Mouse (Mus musculus) embryonic facial prominence, embryonic 15.5 days (tissue): Measurements from ENCODE around the gene Rtl10. TPM values are rescaled to one million over a fixed set of nuclear protein-coding genes. Genes with fewer than 3 reads are reported as not detected.
"Not testable (repeated sequence)": the region's sequence is repeated elsewhere in the genome, so short reads cannot be mapped to it uniquely, and the experiment has no call there.

Source experiments
- ATAC-seq: fragments of 200-750 bp; cut with Nextera tagmentation; 2 replicates; pipeline ENCODE4 v1.8.0; 2017; ENCODE audit warnings: low read depth, moderate TSS enrichment; ENCODE audit not compliant: insufficient number of reproducible peaks, low FRiP score, low TSS enrichment
- H3K27ac ChIP-seq: fragments of 300-500 bp; sonication (generic); replicated peaks from 2 replicates; pipeline ENCODE4 v1.5.1; 2015; ENCODE audit warnings: mild to moderate bottlenecking, inconsistent platforms
- H3K27me3 ChIP-seq: fragments of 300-500 bp; sonication (generic); 2 replicates; pipeline ENCODE4 v1.6.1; 2015; ENCODE audit warnings: inconsistent platforms
- H3K36me3 ChIP-seq: fragments of 300-500 bp; sonication (generic); 2 replicates; pipeline ENCODE4 v1.6.1; 2015; ENCODE audit warnings: mild to moderate bottlenecking, inconsistent platforms
- H3K4me1 ChIP-seq: fragments of 300-500 bp; sonication (generic); 2 replicates; pipeline ENCODE4 v1.6.1; 2015; ENCODE audit warnings: inconsistent platforms
- H3K4me2 ChIP-seq: fragments of 300-500 bp; sonication (generic); replicated peaks from 2 replicates; pipeline ENCODE4 v1.6.1; 2015; ENCODE audit warnings: mild to moderate bottlenecking, inconsistent platforms
- H3K4me3 ChIP-seq: fragments of 300-500 bp; sonication (generic); replicated peaks from 2 replicates; pipeline ENCODE4 v1.5.1; 2015; ENCODE audit warnings: mild to moderate bottlenecking, inconsistent platforms
- H3K9ac ChIP-seq: fragments of 300-500 bp; sonication (generic); 2 replicates; pipeline ENCODE4 v1.6.1; 2015; ENCODE audit warnings: inconsistent platforms
- H3K9me3 ChIP-seq: fragments of 300-500 bp; sonication (generic); replicated peaks from 2 replicates; pipeline ENCODE4 v1.6.1; 2016; ENCODE audit warnings: inconsistent platforms
- WGBS: fragments of 180-500 bp; shearing (Covaris S2); methylation state at CpG from one replicate; pipeline ENCODE4 v1.1.7; 2015; 5-methylcytosine and 5-hydroxymethylcytosine counted together
- polyA plus RNA-seq: library from polyadenylated mRNA; unstranded; fragments of >200 nt; fragmentation: Nextera tagmentation; extraction: Ambion mirVana; gene quantifications from 2 replicates; pipeline ENCODE4 v1.2.1, GENCODE M21; 2015

Gene Rtl10
- polyA plus RNA-seq, 1 experiment from 2014 or later: 3.5 TPM

DNA sequence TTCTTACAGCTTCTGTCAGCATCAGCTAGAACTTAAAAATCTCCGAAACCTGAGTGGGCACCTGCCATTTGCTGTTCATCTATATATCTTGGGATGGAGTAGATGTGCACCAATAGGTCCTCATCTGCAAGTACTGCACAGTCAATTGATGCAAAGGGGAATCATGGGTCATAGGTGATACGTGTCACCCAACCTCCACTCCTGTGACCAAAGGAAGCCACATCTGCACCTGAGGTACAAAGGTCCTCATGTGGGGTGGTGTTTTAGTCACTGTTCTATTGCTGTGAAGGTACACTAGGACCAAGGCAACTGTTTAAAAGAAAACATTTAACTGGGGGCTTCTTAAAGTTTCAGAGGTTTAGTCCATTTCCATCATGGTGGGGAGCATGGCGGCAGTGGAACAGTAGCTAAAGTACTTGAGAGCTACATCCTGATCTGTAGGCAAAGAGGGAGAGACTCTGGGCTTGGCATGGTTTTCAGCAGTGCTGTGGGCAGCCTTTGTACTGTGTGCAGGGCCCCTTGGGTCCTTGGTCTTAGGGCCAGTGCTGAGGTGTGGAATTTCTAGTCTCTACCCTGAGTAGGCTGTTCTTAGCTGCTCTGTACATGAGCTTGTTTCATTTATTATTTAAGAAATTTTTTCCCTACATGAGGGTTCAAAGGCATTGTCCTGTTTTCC lies 8.0 kb downstream of the Rtl10 start:
- no peak overlapping the region for H3K9ac ChIP-seq
- H3K27me3 ChIP-seq: no peaks in the 10 kb centered on the region
- H3K9me3 ChIP-seq: no peaks in the 10 kb centered on the region
- no peak for ATAC-seq
- H3K4me1 ChIP-seq: peaks cover 8% of the 10 kb centered on the region
- H3K4me2 ChIP-seq: no peak overlapping the region
- H3K27ac ChIP-seq: no peak overlapping the region
- no peak overlapping the region for H3K4me3 ChIP-seq
- peaks cover 10% of the 10 kb centered on the region for H3K36me3 ChIP-seq
- 95% methylated on average over 3 of the region's 3 CpGs for WGBS

DNA sequence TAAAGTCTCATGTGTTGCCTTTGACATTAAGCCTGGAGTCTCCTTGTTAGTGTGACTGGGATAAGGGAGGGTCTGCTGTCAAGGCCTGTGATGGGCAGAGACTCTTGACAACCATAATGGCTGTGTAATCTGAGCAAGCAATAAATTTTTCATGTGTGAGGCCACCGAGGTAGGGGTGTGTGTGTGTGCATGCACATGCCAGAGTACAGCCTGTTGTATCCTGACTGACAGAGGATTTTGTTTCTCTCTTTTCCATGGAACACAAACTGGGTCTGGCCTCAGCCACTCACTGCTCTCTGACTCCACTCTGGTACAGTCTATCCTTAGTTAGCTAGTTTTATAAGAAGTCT lies 8.5 kb downstream of the Rtl10 start:
- ATAC-seq: no peak
- no peak overlapping the region for H3K27ac ChIP-seq
- no peak overlapping the region for H3K9ac ChIP-seq
- peaks cover 8% of the 10 kb centered on the region for H3K4me1 ChIP-seq
- H3K9me3 ChIP-seq: no peaks in the 10 kb centered on the region
- H3K4me3 ChIP-seq: no peak overlapping the region
- 14% methylated on average over 1 of the region's 1 CpGs for WGBS
- no peaks in the 10 kb centered on the region for H3K27me3 ChIP-seq
- H3K4me2 ChIP-seq: no peak overlapping the region
- peaks cover 6% of the 10 kb centered on the region; the same call in 1 of the 2 replicates for H3K36me3 ChIP-seq

DNA sequence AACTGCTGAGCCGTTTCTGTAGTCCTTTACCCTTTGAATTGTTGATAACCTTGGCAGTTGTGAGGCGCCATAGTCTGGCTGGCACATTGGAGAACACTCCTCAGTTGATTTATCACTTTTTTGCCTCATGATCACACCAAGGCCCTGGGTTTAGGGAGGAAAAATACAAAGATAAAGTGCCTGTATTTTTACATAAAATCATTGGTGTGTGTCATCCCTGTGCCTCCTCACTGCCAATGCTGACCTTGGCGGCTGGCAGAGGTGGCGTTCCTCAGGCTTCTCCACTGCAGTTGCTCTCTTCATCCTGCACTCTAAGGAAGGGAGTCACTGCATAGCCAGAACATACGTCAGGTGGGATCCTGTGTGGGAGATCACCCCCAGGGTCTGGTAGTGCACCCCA lies 13.0 kb downstream of the Rtl10 start:
- ATAC-seq: no peak
- Histone ChIP-seq H3K4me1 (peaks cover 11% of the 10 kb centered on the region), H3K27ac (no peak overlapping the region), H3K4me3 (no peak overlapping the region), H3K27me3 (no peaks in the 10 kb centered on the region), H3K9ac (no peak overlapping the region), H3K36me3 (0 out of 2 replicates have a peak, but pooled peaks cover 4% of the 10 kb centered on the region), H3K4me2 (no peak overlapping the region), H3K9me3 (no peaks in the 10 kb centered on the region)
- 83% methylated on average over 5 of the region's 5 CpGs for WGBS

DNA sequence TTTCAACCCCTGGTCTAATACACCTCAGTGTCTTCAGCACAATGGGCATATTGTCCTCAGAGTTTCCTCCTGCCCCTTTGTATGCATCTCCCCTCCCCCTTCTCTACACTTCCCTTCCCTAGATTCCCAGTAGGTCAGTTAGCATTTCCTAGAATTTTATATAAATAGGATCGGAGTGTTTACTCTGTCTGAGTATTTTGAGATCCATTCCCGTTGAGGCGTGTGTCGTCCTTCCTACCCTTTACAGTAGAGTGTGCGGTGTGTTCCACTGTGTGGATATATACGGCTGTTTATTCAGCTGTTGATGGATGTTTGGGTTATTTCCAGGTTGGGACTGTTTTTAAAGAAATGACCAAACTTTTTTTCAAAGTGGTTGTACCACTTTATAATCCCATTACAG lies 14.8 kb downstream of the Rtl10 start:
- ATAC-seq: no peak
- no peak overlapping the region for H3K4me2 ChIP-seq
- 0 out of 2 replicates have a peak, but pooled peaks cover 4% of the 10 kb centered on the region for H3K36me3 ChIP-seq
- no peaks in the 10 kb centered on the region for H3K9me3 ChIP-seq
- H3K9ac ChIP-seq: no peak overlapping the region
- H3K4me1 ChIP-seq: peaks cover 11% of the 10 kb centered on the region
- H3K27ac ChIP-seq: no peak overlapping the region
- 47% methylated on average over 6 of the region's 6 CpGs for WGBS
- no peaks in the 10 kb centered on the region for H3K27me3 ChIP-seq
- no peak overlapping the region for H3K4me3 ChIP-seq

DNA sequence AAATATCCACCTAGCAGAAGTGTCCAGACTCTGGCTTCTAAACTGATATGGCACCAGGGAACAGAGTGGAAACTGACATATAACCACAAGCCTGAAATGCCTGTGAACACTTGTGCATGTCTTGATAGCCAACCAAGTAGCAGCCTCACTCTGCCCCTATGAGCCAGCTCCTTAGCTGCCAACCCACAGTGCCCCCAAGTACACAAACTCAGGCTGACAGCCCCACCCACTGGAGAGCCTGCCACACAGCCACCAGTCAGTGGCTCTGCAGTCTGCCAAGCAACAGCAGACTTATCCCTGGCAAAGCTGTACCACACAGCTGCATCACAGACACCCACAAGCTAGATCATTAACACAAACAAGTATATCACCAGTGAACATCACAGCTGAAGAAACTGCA lies 19.4 kb downstream of the Rtl10 start:
- Histone ChIP-seq H3K36me3 (no peaks in the 10 kb centered on the region), H3K4me3 (no peak overlapping the region), H3K4me1 (peaks cover 3% of the 10 kb centered on the region; the same call in 1 of the 2 replicates), H3K9me3 (no peaks in the 10 kb centered on the region), H3K27me3 (no peaks in the 10 kb centered on the region), H3K27ac (no peak overlapping the region), H3K9ac (no peak overlapping the region), H3K4me2 (no peak overlapping the region)
- no peak for ATAC-seq

DNA sequence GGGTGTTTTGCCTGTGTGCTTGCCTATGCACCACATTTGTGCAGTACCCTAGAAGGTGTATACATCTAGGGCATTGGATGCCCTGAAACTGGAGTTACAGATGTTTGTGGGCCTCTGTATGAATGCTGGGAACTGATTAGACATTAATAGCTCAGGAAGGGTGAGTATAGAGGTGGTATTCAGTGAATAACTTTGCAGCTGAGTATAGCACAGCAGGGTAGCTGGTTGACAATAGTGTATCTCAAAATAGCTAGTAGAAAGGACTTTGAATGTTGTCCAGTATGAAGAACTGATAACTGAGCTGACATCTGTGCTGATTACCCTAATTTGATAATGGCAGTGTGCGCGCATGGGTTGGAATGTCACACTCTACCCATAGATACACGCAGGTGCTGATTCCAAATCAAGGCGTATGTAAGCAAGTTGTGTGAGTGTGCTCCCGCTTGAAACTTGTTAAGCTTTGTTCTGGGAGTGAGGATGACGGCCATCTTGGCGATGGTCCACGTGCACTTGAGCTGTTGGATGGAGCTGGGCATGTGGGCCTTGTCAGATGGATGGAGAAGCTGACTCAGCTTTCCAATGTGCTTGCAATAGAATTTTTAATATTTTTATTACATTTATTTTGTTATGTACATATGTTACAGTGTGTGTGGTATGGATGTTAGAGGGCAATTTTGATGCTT lies 25.0 kb downstream of the Rtl10 start:
- no peaks in the 10 kb centered on the region for H3K4me1 ChIP-seq
- H3K4me3 ChIP-seq: no peak overlapping the region
- no peak overlapping the region for H3K4me2 ChIP-seq
- 88% methylated on average over 8 of the region's 8 CpGs for WGBS
- no peaks in the 10 kb centered on the region for H3K36me3 ChIP-seq
- H3K27me3 ChIP-seq: no peaks in the 10 kb centered on the region
- H3K27ac ChIP-seq: no peak overlapping the region
- H3K9ac ChIP-seq: no peak overlapping the region
- H3K9me3 ChIP-seq: no peaks in the 10 kb centered on the region
- no peak for ATAC-seq

DNA sequence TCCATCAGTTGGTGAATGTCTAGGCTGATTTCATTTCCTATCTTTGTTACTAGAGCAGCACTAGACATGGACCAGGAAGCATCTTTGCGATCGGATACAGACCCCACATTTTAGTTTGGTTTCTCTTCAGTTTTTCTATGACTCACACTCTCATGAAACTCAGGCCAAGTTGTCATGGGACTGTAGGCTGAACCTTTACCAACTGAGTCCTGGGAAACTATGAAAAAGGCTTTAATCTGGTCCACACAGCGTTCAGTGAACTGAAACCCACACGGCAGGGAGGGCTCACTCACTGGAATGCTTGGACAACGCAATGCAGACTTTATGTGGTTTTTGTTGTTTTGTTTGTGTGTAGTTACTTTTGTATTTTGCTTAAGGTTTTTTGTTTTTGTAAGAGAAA lies 30.0 kb downstream of the Rtl10 start:
- Histone ChIP-seq H3K9me3 (no peaks in the 10 kb centered on the region), H3K4me2 (no peak overlapping the region), H3K4me3 (no peak overlapping the region), H3K9ac (no peak overlapping the region), H3K36me3 (no peaks in the 10 kb centered on the region), H3K27ac (no peak overlapping the region), H3K4me1 (no peaks in the 10 kb centered on the region), H3K27me3 (no peaks in the 10 kb centered on the region)
- 75% methylated on average over 5 of the region's 5 CpGs for WGBS
- no peak for ATAC-seq

DNA sequence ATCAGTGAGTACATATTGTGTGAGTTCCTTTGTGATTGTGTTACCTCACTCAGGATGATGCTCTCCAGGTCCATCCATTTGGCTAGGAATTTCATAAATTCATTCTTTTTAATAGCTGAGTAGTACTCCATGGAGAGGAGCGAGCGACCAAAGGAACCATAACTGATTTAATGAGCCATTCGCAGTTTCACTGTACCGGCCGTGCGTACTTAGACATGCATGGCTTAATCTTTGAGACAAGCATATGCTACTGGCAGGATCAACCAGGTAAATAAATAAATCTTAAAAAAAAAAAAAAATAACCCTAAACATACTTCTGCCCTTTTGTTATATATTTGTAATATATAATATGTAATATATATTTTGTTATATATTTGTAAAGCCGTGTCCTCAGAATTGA lies 34.4 kb downstream of the Rtl10 start:
- H3K9ac ChIP-seq, H3K4me1 ChIP-seq, H3K27me3 ChIP-seq, H3K4me3 ChIP-seq, H3K36me3 ChIP-seq, H3K27ac ChIP-seq, H3K4me2 ChIP-seq, H3K9me3 ChIP-seq: not testable (repeated sequence)
- WGBS: 90% methylated on average over 7 of the region's 7 CpGs
- ATAC-seq: peak; percentile 99

DNA sequence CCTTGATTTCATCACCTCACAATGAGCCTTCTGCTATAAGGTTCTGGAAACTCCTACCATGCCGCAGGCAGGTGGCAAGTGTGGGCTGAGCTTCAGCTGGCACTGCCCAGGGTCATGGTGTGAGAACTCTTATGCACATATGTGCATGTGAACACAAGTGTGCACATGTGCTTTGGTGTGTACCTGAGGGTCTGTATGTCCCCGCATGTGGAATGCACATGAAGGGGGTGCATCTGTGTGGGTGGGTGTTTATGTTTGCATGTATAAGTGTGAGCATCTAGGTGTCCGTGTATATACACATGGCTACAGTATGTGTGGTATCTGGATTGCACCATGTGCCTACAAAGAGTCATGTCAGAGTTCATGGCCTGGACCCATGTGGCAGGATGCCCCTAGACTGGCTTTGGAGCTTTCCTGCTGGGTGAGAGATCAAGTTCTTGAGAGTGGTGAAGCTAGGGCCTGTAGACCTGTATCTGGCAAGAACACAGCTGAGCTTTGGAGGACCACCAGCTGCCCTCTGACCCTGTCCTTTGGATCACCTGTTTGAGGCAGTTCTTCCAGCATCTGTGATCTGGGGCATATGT lies 38.8 kb downstream of the Rtl10 start:
- H3K4me3 ChIP-seq: no peak overlapping the region
- no peaks in the 10 kb centered on the region for H3K9me3 ChIP-seq
- peaks cover 8% of the 10 kb centered on the region for H3K4me1 ChIP-seq
- no peaks in the 10 kb centered on the region for H3K36me3 ChIP-seq
- H3K4me2 ChIP-seq: no peak overlapping the region
- H3K9ac ChIP-seq: no peak overlapping the region
- WGBS: 85% methylated on average over 3 of the region's 3 CpGs
- H3K27me3 ChIP-seq: no peaks in the 10 kb centered on the region
- no peak for ATAC-seq
- H3K27ac ChIP-seq: no peak overlapping the region

DNA sequence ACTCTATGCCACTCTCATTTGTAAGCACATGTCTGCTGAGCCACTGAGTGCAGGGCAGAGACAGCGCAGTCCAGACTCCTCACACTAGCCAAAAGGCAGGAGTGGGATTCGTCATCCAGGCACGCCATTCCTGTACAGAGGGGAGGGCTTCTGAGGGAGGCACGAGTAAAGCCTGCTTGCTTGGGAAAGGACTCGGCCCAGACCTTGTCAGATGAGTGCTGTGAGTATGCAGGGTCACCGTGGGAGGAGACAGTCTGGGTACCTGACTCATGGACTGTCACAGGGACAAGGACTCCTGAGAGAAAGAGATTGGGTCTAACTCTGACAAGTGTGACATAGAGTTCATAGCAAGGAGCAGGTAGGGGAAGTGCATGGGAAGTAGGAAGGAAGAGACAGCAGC lies 40.6 kb downstream of the Rtl10 start:
- no peak overlapping the region for H3K27ac ChIP-seq
- no peak overlapping the region for H3K4me3 ChIP-seq
- no peak overlapping the region for H3K4me2 ChIP-seq
- no peaks in the 10 kb centered on the region for H3K9me3 ChIP-seq
- no peaks in the 10 kb centered on the region for H3K36me3 ChIP-seq
- H3K9ac ChIP-seq: no peak overlapping the region
- H3K4me1 ChIP-seq: peaks cover 11% of the 10 kb centered on the region
- 73% methylated on average over 6 of the region's 6 CpGs for WGBS
- no peaks in the 10 kb centered on the region for H3K27me3 ChIP-seq
- ATAC-seq: no peak

DNA sequence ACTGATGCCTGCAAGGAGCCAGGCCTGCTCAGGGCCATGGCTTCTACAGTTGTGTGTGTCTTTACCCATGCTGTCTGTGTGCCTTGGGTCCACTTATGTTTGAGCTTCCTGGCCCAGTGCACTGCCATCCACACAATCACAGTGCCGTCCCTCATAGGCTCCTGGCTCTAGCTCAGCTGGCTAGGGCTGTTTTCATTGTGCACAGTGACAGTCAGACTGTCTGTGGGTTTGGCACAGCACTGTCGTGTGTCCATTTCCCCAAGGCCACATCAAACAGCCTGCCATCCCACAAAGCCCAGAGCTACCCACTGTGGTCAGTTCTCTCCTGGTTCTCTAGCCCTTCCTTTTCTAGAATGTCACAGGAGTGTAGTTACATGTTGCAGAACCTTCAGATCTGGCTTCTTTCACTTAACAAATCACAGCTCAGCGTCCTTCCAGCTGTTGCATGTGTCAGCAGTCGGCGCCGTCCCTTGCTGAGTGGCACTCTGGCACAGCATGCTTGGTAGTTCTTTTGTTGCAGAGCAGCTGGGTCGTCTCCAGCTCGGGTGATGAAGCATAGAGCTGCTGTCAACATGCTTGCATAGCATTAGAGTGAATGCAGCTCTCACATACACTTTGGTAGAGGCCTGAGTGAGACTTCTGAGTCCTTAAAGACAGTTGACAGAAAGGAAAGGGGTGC lies 44.6 kb downstream of the Rtl10 start:
- Histone ChIP-seq H3K4me3 (no peak overlapping the region), H3K9ac (no peak overlapping the region), H3K27me3 (no peaks in the 10 kb centered on the region), H3K36me3 (no peaks in the 10 kb centered on the region), H3K27ac (no peak overlapping the region), H3K4me1 (peaks cover 23% of the 10 kb centered on the region), H3K9me3 (no peaks in the 10 kb centered on the region), H3K4me2 (no peak overlapping the region)
- WGBS: 57% methylated on average over 8 of the region's 8 CpGs
- ATAC-seq: peak; percentile 32
